Mouse (Mus musculus) regulatory T cell (primary cell): ENCODE data around the gene Pde6h.

Source experiments
- in situ Hi-C: fragments of 300-600 bp; cut with MboI, MseI; formaldehyde crosslinking; loops from one replicate; pipeline ENCODE4 v1.15.1; 2025; ENCODE audit warnings: high pct_unique_total_duplicates

Pde6h gene

GRCm38 (mm10) chr6:136939326-136940187 is 15.9 kb downstream of the Pde6h start:
- in situ Hi-C loops: loop anchor here (5.0 kb wide), 1 partner anchor 132 kb away; the partner anchor contains the start of gene H2afj

DNA sequence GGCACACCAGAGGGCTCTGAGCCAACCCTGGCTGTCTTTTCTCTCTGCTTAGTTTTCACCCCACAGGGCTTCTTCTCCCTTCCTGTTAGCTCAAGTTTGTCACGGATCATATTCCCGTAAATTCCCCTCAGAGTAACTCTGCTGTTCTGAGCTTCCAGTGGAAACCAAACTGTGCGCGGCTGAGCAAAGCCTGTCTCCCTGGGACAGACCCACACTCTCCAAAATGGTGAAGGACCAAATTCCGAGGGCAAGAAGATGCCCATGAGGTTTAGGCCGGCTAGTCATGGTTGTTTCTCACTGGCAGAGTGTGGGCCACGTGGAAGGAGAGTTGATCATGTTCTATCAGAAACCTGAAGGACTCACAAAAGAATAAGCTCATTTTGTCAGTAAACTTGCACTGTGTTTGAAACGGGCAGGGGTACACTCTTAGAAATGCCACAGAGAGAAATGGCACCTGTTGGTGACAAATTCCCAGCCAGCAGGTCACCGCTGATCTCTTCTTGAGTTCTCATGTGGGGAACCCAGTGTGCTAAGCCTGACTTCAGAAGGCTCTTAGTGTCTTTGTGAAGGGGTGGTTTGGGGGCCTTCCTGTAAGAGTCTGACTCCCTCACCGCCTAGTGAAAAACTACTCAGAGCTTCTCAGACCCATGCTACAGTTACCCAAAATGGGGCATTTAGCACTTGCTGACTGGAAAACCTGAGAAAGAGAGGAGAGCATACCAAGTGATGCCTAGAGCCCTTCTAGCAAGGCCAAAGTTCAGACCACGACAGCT is 16.7 kb downstream of the Pde6h start:
- in situ Hi-C loops: no loop called here

DNA sequence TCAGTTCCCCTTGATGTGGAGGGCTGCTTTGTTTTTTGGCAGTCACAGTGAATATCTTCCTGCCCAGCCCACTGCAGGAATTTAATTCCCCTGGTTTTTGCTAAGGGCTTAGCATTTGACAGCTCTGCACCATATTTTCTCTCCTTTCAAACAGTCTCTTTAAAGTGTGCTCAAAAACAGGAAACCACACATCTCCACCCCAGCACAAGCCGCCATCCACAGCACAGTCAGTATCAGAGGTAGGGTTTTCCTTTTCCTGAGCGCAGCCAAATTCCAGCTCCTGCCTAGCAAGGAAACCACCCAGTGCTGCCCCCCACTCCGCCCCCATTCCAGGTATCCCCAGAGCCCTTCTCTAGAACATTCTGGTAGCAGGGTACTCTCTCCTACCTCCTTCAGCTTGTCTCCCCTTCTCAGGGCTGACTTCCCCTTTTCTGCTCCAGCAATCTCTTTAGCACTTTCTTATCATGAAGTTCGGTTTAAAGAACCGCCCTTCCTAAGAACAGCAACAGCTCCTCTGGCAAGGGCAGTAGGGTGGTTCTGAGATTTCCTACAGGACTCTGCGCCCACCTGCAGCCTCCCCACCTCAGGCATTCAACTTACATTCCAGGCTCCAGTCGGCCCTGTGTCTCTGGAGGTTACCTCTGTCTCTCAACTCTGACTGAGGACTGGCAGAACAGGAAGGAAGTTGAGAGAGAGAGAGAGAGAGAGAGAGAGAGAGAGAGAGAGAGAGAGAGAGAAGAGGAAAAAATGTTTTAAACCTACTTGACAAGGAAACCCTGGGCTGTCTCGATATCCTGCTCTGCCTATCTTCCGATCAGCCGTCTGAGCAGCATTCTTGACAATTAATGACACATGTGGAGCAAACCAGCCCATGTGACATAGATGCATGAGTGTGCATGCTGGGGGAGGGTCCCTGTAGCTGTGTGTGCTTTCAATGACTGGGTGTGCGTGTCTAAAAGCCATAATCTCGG is 17.7 kb downstream of the Pde6h start, which contains the start of gene Arhgdib:
TSS of gene Arhgdib (minus strand) at position 849 of the 971 bp plus-strand sequence.
- in situ Hi-C loops: no loop called here

DNA sequence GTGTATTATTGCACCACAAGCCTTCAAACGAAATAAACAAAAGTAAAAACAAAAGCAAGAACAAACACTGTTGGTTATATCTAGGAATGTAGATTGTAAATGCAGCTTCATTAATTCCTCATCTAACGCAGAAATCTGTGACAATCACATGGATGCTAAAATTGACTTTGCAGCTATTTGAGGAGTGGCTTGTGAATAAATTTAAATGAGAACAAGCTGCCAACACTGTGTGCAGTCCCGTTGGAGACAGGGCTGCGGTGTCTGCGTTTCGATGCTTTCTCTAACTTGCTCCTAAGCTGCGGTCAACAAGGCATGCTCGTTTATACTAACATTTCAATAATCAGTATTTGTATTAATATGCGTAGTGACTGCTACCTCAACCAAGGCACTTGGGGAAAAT is 18.6 kb downstream of the Pde6h start:
- in situ Hi-C loops: no loop called here

DNA sequence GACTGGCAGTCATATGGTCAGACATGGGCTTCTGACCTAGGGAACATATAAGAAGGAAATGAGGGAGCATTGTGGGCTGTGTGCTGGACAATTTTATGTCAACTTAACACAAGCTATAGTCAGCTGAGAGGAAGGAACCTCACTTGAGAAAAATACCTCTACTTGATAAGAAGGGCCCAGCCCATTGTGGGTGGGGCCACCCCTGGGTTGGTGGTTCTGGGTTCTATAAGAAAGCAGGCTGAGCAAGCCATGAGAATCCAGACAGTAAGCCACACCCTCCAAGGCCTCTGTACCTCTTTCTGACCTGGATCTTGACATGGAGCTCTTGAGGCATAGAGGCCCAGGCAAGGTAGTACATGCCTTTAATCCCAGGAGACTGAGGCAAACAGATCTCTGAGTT is 19.8 kb downstream of the Pde6h start:
- in situ Hi-C loops: no loop called here

DNA sequence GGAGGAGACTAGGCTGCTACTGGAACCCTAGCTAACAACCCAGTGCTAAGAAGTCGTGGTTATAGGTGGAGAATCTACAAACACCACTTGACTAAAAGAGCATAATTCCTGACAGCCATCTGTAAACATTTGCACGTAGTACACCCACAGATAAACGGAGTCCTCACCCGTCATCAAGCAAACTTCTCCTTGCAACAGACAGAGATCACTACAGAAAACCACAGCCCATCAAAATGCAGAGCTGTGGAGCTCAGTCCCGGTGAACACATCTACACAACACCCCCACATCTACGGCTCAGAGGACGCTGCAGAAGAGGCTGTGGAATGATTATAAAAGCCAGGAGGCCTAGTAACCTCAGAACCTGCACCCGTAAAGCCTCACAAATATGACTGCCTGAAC is 20.9 kb downstream of the Pde6h start:
- in situ Hi-C loops: no loop called here

GRCm38 (mm10) chr6:136946241-136946640 is 22.6 kb downstream of the Pde6h start:
- in situ Hi-C loops: no loop called here

GRCm38 (mm10) chr6:136946943-136947342 is 23.3 kb downstream of the Pde6h start:
- in situ Hi-C loops: no loop called here

DNA sequence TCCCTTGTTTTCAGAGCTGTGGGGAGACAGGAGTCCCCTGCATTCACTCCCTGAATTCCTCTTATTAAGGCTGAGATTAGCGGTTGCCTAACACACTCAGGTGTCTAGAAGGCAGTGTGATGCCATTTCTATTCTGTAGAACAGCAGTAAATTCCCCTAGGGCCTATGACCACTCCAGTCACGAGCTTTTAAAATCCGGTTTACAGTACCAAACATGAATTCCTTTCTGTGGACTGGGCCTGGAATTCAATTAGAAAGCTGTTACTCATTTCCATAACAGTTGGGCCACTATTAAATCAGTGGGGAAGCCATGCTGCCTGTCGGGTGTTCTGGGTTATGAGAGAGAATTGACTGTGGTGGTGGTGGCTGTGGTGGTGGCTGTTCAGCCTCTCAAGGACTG is 24.1 kb downstream of the Pde6h start:
- in situ Hi-C loops: no loop called here

- in situ Hi-C loops: no loop called here
These were observed 26.5 kb downstream of the Pde6h start for GRCm38 (mm10) chr6:136950171-136950570.

DNA sequence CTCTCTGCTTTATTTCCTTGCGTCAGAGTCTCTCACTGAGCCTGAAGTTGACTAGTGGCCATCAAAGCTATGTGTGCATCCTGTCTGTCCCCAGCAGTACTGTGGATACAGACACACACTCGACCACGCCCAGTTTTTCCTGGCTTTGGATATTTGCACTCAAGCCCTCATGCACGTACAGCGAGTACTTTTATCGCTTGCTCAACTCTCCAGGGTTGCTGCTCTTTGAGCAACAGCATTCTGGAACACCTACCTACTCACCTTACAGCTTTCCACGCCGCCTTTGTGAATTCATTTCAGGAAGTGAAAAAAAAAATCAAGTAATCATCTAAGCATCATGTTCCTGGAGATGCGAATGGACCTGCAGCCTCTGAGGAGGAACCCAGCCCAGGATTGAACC is 29.3 kb downstream of the Pde6h start:
- in situ Hi-C loops: no loop called here

GRCm38 (mm10) chr6:136954192-136954591 is 30.6 kb downstream of the Pde6h start:
- in situ Hi-C loops: no loop called here

DNA sequence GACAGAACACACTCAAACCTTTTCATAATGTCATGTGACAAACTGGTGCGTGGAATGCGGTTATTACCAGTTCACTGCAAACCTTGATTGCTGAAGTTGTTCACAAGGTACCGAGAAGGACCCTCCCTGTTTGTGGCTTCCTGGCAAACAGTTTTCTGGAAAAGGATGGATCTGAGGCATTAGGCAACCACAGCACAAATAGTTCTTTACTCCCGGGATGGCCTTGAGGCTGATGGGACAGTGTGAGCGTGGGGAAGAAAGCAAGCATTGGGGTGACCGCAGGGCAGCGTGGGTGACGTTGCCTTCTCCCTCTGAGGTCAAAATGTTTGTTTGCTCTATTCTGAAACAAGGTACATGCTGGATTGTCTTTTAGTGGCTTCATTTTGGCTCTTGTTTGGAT is 31.1 kb downstream of the Pde6h start:
- in situ Hi-C loops: no loop called here

- in situ Hi-C loops: no loop called here
These were observed 31.6 kb downstream of the Pde6h start for GRCm38 (mm10) chr6:136955240-136955639.

DNA sequence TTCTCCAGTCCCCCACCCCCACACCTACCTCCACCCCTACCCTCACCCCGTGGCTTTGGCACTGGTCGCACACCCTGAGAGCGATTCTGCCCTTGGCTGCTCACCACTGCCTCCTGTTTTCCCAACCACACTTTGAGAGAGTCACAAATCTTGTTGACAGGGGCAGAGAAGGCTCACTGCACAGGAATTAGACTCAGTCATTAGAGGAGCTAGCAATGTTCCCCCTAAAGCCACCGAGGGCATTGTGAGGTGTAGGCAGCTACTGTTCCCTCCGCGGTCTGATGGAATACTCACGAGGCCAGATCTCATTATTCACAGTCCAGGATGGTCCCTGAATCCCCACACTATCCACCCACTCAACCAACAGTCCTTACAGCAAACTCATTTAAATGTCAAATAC is 33.4 kb downstream of the Pde6h start:
- in situ Hi-C loops: no loop called here

DNA sequence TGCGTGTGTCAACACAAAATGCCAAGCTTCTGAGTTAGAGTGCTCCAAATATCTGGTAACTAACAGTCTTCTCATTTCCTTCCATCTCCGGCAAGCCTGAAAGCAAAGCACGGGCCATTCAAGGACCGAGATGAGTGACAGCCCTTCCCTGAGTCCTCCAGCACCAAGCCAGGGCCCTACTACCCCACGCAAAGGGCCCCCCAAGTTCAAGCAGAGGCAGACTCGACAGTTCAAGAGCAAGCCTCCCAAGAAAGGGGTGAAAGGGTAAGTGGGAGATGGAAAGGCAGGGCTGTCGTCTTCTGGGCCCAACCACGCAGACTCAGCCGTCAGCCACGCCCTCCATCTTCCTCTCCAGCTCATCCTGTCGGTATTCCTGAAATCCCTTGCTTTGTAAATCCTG is 35.5 kb downstream of the Pde6h start:
- in situ Hi-C loops: no loop called here

DNA sequence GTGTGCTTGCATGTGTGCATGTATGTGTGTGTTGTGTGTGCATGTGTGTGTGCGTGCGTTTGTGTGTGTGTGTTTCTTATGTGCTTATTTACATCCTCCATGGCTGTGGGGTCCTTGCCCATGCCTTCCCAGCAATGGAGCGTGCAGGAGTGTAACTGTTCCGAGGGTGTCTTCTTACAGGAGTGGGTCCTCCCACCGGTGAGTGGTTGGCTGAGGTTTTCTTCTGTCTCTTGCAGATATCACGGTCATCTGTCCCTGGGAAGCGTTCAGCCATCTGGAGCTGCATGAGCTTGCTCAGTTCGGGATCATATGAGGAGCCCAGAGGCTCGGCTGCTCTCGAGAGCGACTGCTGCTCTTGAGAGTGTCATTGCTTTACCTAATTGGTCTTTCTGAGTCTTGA is 39.3 kb downstream of the Pde6h start:
- in situ Hi-C loops: no loop called here

DNA sequence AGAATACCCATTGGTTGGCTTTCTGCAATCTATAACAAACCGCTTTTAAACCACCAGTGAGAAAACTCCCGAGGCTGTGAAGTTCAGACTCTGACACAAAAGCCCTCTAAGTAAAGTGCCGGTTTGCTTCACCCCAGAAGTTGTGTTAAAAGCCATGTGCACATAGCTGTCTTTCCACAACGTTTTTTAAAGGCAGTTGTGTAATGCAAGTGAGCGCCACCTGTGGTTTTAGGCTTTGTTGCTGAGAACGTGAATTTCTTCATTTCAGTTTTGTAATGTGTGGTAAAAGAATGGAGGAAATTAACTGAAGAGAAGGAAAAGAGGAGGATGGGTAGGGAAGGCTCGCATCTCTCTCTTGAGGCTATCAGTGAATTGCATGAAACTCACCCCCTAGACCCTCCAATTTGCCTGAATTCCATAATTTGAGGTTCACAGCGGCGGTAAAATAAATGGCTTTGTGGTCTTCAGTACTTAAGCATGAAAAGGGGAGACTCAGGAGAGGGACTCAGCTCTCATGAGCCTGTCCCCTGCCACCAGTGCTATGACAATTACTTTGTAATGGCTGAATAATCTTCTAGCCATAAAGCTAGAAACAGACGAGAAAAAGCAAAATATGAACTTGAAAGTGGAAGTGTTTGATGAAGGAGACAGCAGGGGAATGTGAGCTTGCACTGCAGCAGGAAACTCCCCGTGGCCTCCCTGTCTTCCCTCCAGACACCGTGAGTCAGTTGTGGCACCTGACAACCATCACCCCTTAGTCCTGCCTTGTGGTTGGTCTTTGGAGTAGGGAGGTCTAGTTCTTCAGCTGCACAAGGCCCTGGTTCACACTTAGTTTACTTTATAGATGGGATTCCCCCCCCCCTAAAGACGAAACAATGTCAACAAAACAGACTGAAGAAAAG is 41.2 kb downstream of the Pde6h start:
- in situ Hi-C loops: loop anchor here (5.0 kb wide), 1 partner anchor 33 kb away; no protein-coding TSS in a partner anchor

DNA sequence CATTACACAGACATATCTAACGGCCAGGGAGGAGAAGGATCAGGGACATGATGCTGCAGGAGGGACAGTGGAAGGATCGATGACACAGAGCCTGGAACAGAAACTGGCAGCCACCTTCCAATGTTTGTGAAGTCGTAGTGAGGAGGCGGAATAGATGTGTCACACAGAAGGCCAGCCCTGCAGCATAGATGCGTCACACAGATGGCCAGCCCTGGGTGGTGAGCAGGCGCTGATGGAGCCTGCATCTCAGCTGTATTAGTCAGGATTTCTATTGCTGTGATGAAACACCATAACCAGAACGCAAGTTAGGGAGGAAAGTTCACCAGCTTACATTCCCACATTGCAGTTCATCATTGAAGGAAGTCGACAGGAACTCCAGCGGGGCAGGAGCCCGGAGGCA is 42.3 kb downstream of the Pde6h start:
- in situ Hi-C loops: loop anchor here (5.0 kb wide), 1 partner anchor 34 kb away; no protein-coding TSS in a partner anchor

DNA sequence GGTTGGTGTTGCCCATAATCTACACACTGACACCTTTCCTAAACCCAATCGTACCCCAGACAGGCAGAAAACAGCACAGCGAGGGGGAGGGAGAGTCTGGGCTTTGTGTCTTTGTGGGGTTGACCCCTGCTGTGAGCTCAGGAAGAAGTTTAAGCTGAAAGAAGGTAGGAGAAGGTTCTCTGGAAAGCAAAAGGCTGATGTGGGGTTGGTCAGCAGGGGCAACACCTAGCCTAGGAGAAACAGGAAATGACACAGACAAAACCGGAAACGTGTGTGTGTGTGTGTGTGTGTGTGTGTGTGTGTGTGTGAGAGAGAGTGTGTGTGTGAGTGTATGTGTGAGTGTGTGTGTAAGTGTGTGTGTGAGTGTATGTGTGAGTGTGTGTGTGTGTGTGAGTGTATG is 43.8 kb downstream of the Pde6h start:
- in situ Hi-C loops: loop anchor here (5.0 kb wide), 1 partner anchor 35 kb away; no protein-coding TSS in a partner anchor
